Mouse (Mus musculus): ENCODE results near the gene Cdh5. TPM values are rescaled to one million over a fixed set of nuclear protein-coding genes. Genes with fewer than 3 reads are reported as not detected.

Gene Cdh5
- polyA plus RNA-seq (2014; fragmentation: Illumina TruSeq; extraction: RNeasy Lipid Tissue Mini Kit (QIAGEN cat#74804); ENCODE audit: low read depth, low replicate concordance) = 4.2 TPM

GRCm38 (mm10) chr8:104101415-104101814 lies at the start of gene Cdh5:
Gene Cdh5, plus strand, starts transcription at chr8:104101625.

GRCm38 (mm10) chr8:104170118-104171049 lies 69.0 kb downstream of the Cdh5 start, which contains the start of gene Bean1:
Gene Bean1, plus strand, starts transcription at chr8:104170442.

Other genes starting within 250 kb of the Cdh5 start
- 1.5 TPM for gene Bean1, start 68.8 kb downstream of the Cdh5 start, polyA plus RNA-seq (2014; fragmentation: Illumina TruSeq; extraction: RNeasy Lipid Tissue Mini Kit (QIAGEN cat#74804); ENCODE audit: low read depth, low replicate concordance)
- 10.3 TPM for gene Tk2, start 146.9 kb downstream of the Cdh5 start, polyA plus RNA-seq (2014; fragmentation: Illumina TruSeq; extraction: RNeasy Lipid Tissue Mini Kit (QIAGEN cat#74804); ENCODE audit: low read depth, low replicate concordance)
- gene Cklf, start 149.2 kb downstream of the Cdh5 start, polyA plus RNA-seq (2014; fragmentation: Illumina TruSeq; extraction: RNeasy Lipid Tissue Mini Kit (QIAGEN cat#74804); ENCODE audit: low read depth, low replicate concordance) = 26.4 TPM
- not detected for gene Cmtm2a, start 191.6 kb downstream of the Cdh5 start, polyA plus RNA-seq (2014; fragmentation: Illumina TruSeq; extraction: RNeasy Lipid Tissue Mini Kit (QIAGEN cat#74804); ENCODE audit: low read depth, low replicate concordance)
- gene Gm45711, start 208.5 kb downstream of the Cdh5 start, polyA plus RNA-seq (2014; fragmentation: Illumina TruSeq; extraction: RNeasy Lipid Tissue Mini Kit (QIAGEN cat#74804); ENCODE audit: low read depth, low replicate concordance) = not detected
- not detected for gene Cmtm1, start 208.5 kb downstream of the Cdh5 start, polyA plus RNA-seq (2014; fragmentation: Illumina TruSeq; extraction: RNeasy Lipid Tissue Mini Kit (QIAGEN cat#74804); ENCODE audit: low read depth, low replicate concordance)
- not detected for gene Gm11020, start 219.9 kb downstream of the Cdh5 start, polyA plus RNA-seq (2014; fragmentation: Illumina TruSeq; extraction: RNeasy Lipid Tissue Mini Kit (QIAGEN cat#74804); ENCODE audit: low read depth, low replicate concordance)
- gene Cmtm2b, start 220.6 kb downstream of the Cdh5 start, polyA plus RNA-seq (2014; fragmentation: Illumina TruSeq; extraction: RNeasy Lipid Tissue Mini Kit (QIAGEN cat#74804); ENCODE audit: low read depth, low replicate concordance) = not detected
- gene Cmtm3, start 237.8 kb downstream of the Cdh5 start, polyA plus RNA-seq (2014; fragmentation: Illumina TruSeq; extraction: RNeasy Lipid Tissue Mini Kit (QIAGEN cat#74804); ENCODE audit: low read depth, low replicate concordance) = 7.3 TPM

All from sigmoid colon, adult 10 weeks (tissue).